Mouse (Mus musculus): Measurements from ENCODE around the gene Abl1.

GRCm38 (mm10) chr2:31806639-31807382 is 118.6 kb downstream of the Abl1 start:
- no peak for TF ChIP-seq POLR2A (IDR thresholded peaks at IDR 0.05; ENCODE audit: borderline replicate concordance, extremely low read depth, low read depth, low read length)
- TF ChIP-seq CTCF (IDR thresholded peaks at IDR 0.05; ENCODE audit: insufficient read depth, low read length) = no peak
